Mouse (Mus musculus) left cerebral cortex, postnatal 10 days (tissue): Measurements from ENCODE around the gene Gm49383. TPM values are rescaled to one million over a fixed set of nuclear protein-coding genes. Genes with fewer than 3 reads are reported as not detected.

Experiments
- DNase-seq, 2 experiments: peaks; one replicate each; pipeline ENCODE4 v3.0.0; 2021 to 2022; ENCODE audit warnings: low spot score in 2 of 2, mixed read lengths in 1 of 2; ENCODE audit errors: extremely low spot score in 1 of 2
- intact Hi-C: fragments of 180-260 bp; cut with DNase I; formaldehyde crosslinking; loops from one replicate; pipeline ENCODE4 v1.15.1; 2025
- total RNA-seq, 2 experiments: library from RNA; stranded (reverse); gene quantifications; 2 replicates each; pipeline ENCODE4 v1.2.3; 2021

Gm49383 gene
- total RNA-seq, 2 experiments from 2014 or later = 5.7 to 7.1 TPM

DNA sequence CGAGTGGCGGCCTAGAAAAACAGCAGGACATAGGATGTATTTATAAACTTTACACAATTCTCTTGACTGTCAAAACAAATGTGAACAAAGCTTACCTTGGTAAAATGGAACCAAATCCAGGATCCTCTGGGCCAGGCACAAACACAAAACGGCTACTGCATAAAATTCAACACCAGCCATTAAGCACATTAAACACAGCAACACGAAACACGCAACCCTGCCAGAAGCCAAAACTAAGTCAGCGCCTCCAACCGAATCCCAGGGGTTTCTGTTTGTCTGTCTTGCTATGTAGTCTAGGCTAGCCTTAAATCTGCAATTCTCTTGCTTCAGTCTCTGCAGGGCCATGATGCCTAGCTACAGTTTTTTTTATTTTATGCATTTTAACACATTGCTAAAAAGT is 11.0 kb upstream of the Gm49383 start:
- no peak for DNase-seq
- intact Hi-C loops = no loop called here

DNA sequence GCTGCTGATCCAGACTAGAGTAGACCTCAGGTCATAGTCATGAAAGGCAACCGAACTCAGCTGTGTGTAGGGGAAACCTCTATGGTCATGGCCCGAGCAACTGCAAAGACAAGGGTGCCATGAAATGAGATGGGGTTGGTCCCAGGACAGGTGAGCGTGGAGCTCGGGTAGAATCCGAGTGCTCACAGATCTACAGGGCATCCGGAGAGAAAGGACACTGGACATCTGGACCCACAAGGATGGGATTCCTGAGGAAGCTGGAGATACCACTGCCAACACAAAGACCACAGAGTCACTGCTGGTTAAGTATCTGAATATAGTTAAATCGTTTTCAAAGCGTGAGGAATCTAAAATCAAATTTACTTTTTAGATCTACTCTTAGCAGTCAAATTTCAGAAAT is 10.5 kb upstream of the Gm49383 start:
- intact Hi-C loops = no loop called here
- no peak for DNase-seq

- intact Hi-C loops = no loop called here
- no peak for DNase-seq
Measured at GRCm38 (mm10) chr12:69204052-69204833, 7.3 kb upstream of the Gm49383 start, which contains the start of gene Gm49384. TSS of gene Gm49384 (minus strand) at chr12:69204267.

DNA sequence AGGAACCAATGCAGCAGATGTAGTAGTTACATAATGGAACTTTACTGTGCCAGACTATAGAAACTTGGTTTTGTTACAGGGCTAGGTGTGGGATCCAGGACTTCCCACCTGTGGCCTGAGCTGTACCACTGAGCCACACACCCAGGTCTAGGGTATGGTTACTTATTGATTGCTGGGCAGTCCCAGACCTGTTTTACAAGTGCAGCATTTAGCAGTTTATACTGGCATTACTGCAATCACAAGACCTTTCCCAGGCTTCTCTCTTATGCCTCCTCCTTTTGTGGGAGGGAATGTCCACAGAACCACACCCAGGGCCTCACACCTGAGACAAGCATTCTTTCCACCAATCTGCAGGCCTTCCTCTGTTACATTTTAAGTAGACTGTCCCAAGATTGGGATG is 2.1 kb upstream of the Gm49383 start:
- intact Hi-C loops = loop anchor here (5.0 to 10.0 kb wide), 2 partner anchors 98 to 386 kb away; partner anchors contain the start of genes Klhdc2 and Vcpkmt
- DNase-seq = no peak

- intact Hi-C loops = loop anchor here (5.0 to 10.0 kb wide), 2 partner anchors 99 to 387 kb away; partner anchors contain the start of genes Klhdc2 and Vcpkmt
- DNase-seq = peak; percentile 59 to 83
Measured at GRCm38 (mm10) chr12:69198164-69198535, 1.2 kb upstream of the Gm49383 start, which contains the start of gene Dnaaf2. TSS of gene Dnaaf2 (minus strand) at chr12:69198429.

- intact Hi-C loops = loop anchor here (5.0 to 10.0 kb wide), 2 partner anchors 100 to 387 kb away; partner anchors contain the start of genes Klhdc2 and Vcpkmt
- peak in 1 of 2 experiments; percentile 79 for DNase-seq
Measured at GRCm38 (mm10) chr12:69197378-69198163, 667 bp upstream of the Gm49383 start.

DNA sequence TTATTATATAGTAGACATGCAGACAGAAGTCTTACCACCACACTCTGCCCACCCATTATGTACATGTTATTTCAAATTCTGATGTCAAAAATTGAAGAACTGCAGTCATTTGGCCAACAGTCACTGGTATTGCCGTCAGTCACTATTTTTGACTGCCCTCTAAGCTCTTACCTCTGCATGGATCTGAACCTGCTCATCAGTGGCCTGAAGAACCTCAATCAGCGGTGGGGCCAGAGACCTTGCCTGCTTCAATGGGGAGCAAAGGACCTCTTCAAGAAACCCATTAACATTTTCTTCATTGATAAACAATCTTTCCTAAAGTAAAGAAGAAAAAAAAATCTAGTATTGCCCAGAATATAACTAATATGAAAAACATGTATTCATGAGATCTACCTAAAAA is 4.3 kb downstream of the Gm49383 start:
- intact Hi-C loops = loop anchor here (10.0 kb wide), 1 partner anchor 392 kb away; the partner anchor contains the start of gene Vcpkmt
- DNase-seq = no peak

DNA sequence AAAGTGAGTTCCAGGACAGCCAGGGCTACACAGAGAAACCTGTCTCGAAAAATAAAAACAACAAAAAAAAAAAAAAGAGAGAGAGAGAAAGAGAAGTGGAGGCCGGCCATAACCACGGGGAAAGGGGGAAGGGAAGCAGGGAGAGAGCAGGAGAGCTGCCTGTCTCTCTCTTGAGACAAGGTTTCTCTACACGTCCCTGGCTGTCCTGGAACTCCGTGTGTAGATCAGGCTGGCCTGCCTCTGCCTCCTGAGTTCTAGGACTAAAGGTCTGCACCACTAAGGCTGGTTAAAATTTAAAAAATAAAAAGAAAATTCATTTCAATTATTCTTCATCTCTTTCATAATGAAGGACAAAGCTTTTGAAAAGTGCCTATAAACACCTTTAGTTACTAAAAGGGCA is 5.5 kb downstream of the Gm49383 start:
- intact Hi-C loops = loop anchor here (10.0 kb wide), 1 partner anchor 393 kb away; the partner anchor contains the start of gene Vcpkmt

DNA sequence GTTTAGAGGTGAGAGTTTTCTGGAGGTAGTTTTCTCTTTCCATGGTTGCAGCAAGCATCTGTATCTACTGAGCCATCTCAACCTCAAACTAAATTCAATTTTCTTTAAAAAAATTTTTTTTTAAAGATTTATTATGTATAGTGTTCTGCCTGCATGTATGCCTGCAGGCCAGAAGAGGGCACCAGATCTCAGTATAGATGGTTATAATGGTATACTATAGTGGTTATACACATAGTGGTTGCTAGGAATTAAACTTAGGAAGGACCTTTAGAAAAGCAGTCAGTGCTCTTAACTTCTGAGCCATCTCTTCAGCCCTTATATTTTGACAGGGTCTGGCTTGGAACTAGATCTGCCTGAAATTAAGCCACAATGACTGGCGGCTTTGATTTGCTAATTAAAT is 6.4 kb downstream of the Gm49383 start:
- intact Hi-C loops = loop anchor here (10.0 kb wide), 1 partner anchor 394 kb away; the partner anchor contains the start of gene Vcpkmt
- DNase-seq = no peak

More for the DNA sequence above, 5.5 kb downstream of the Gm49383 start:
- DNase-seq = no peak

GRCm38 (mm10) chr12:69190074-69190473 is 6.8 kb downstream of the Gm49383 start:
- DNase-seq = no peak
- intact Hi-C loops = loop anchor here (10.0 kb wide), 1 partner anchor 395 kb away; the partner anchor contains the start of gene Vcpkmt

- no peak for DNase-seq
- intact Hi-C loops = no loop called here
Measured at GRCm38 (mm10) chr12:69186811-69187471, 10.0 kb downstream of the Gm49383 start.

DNA sequence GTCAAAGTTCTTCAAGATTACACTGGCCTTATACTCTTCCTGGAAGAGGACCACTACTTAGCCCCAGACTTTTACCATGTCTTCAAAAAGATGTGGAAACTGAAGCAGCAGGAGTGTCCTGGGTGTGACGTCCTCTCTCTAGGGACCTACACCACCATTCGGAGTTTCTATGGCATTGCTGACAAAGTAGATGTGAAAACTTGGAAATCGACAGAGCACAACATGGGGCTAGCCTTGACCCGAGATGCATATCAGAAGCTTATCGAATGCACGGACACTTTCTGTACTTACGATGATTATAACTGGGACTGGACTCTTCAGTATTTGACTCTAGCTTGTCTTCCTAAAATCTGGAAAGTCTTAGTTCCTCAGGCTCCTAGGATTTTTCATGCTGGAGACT is 11.5 kb downstream of the Gm49383 start:
- intact Hi-C loops = no loop called here

GRCm38 (mm10) chr12:69184342-69185295 is 12.3 kb downstream of the Gm49383 start:
- intact Hi-C loops = no loop called here
- peak; percentile 25 to 81 for DNase-seq

More for the DNA sequence above, 11.5 kb downstream of the Gm49383 start:
- no peak for DNase-seq

- peak; percentile 98 to 99 for DNase-seq
- intact Hi-C loops = no loop called here
Measured at GRCm38 (mm10) chr12:69183583-69184308, 13.2 kb downstream of the Gm49383 start, which contains the start of the genes Rpl36al and Mgat2. TSS of gene Rpl36al (minus strand) at chr12:69184083. TSS of gene Mgat2 (plus strand) at chr12:69184157.

GRCm38 (mm10) chr12:69181800-69182199 is 15.1 kb downstream of the Gm49383 start:
- intact Hi-C loops = no loop called here
- no peak for DNase-seq

- DNase-seq = no peak
- intact Hi-C loops = no loop called here
Measured at GRCm38 (mm10) chr12:69179371-69179770, 17.5 kb downstream of the Gm49383 start.

- intact Hi-C loops = no loop called here
- no peak for DNase-seq
Measured at GRCm38 (mm10) chr12:69177526-69177925, 19.4 kb downstream of the Gm49383 start.
